Comparison of ENCODE assay signal across 8 mouse cellular contexts in genomic region chr10:5195288-5195687, GRCm38 (mm10).
DNase-seq lines count a peak whose midpoint lies in the region; ATAC-seq and TF ChIP-seq lines count a peak whose summit lies in the region.

No protein-coding gene starts in this region.

- no peaks in the 10 kb centered on the region for H3K9me3 ChIP-seq in midbrain, embryonic 12.5 days
- H3K9me3 ChIP-seq in midbrain, embryonic 10.5 days (replicated peaks), result no peaks in the 10 kb centered on the region
- H3K9me3 ChIP-seq in intestine, postnatal 0 days (ENCODE audit: control insufficient read depth), result no peaks in the 10 kb centered on the region

- 72% methylated on average over 5 of the region's 5 CpGs for WGBS in midbrain, embryonic 12.5 days
- WGBS in midbrain, embryonic 10.5 days, result 75% methylated on average over 5 of the region's 5 CpGs
- WGBS in intestine, postnatal 0 days, result 49% methylated on average over 5 of the region's 5 CpGs

- no peaks in the 10 kb centered on the region for H3K36me3 ChIP-seq in midbrain, embryonic 12.5 days
- H3K36me3 ChIP-seq in midbrain, embryonic 10.5 days, result no peaks in the 10 kb centered on the region
- H3K36me3 ChIP-seq in intestine, postnatal 0 days (ENCODE audit: control insufficient read depth, insufficient read depth), result peaks cover 7% of the 10 kb centered on the region

- peak overlapping the region; percentile 65; the same call in 1 of the 2 replicates for H3K4me2 ChIP-seq in midbrain, embryonic 12.5 days (replicated peaks)
- H3K4me2 ChIP-seq in intestine, postnatal 0 days (replicated peaks; ENCODE audit: low read depth), result no peak overlapping the region

- no peak for ATAC-seq in midbrain, embryonic 12.5 days (ENCODE audit: low FRiP score, low read depth)
- 0 out of 2 replicates have a peak, but pooled peaks have one; percentile 39 for ATAC-seq in intestine, postnatal 0 days

- H3K4me1 ChIP-seq in midbrain, embryonic 12.5 days, result peaks cover 7% of the 10 kb centered on the region; the same call in 1 of the 2 replicates
- H3K4me1 ChIP-seq in midbrain, embryonic 10.5 days, result peaks cover 8% of the 10 kb centered on the region
- H3K4me1 ChIP-seq in intestine, postnatal 0 days (replicated peaks; ENCODE audit: control insufficient read depth, insufficient read depth, low read length), result no peaks in the 10 kb centered on the region; the same call in 1 of the 2 replicates

- no peak overlapping the region for H3K9ac ChIP-seq in midbrain, embryonic 12.5 days (replicated peaks)
- no peak overlapping the region for H3K9ac ChIP-seq in intestine, postnatal 0 days (ENCODE audit: low read depth, low read length)

- TF ChIP-seq CTCF in intestine, postnatal 0 days (IDR thresholded peaks at IDR 0.05; ENCODE audit: low read depth), result no peak

- H3K27ac ChIP-seq in midbrain, embryonic 12.5 days (replicated peaks), result no peak overlapping the region
- H3K27ac ChIP-seq in midbrain, embryonic 10.5 days (replicated peaks), result no peak overlapping the region
- H3K27ac ChIP-seq in intestine, postnatal 0 days (ENCODE audit: low read depth, low read length), result no peak overlapping the region

- no peak overlapping the region for H3K4me3 ChIP-seq in midbrain, embryonic 12.5 days
- H3K4me3 ChIP-seq in midbrain, embryonic 10.5 days, result no peak overlapping the region
- H3K4me3 ChIP-seq in intestine, postnatal 0 days (ENCODE audit: low read depth, low read length), result no peak overlapping the region

- DNase-seq in heart, adult 11 months, result peak; percentile 2
- DNase-seq in heart, adult 9 months (ENCODE audit: low spot score in 2 of 2), result no peak
- no peak for DNase-seq in midbrain, embryonic 10.5 days (ENCODE audit: low spot score)
- DNase-seq in B cell, adult 2 months, result no peak
- no peak for DNase-seq in testis, postnatal 10 days (ENCODE audit: low spot score)
- no peak for DNase-seq in urinary bladder, postnatal 25 days (ENCODE audit: low spot score)

- H3K27me3 ChIP-seq in midbrain, embryonic 12.5 days, result no peaks in the 10 kb centered on the region
- no peaks in the 10 kb centered on the region for H3K27me3 ChIP-seq in midbrain, embryonic 10.5 days (ENCODE audit: low read depth, poor library complexity, severe bottlenecking)
- H3K27me3 ChIP-seq in intestine, postnatal 0 days (replicated peaks; ENCODE audit: control insufficient read depth, insufficient read depth, low read length), result no peaks in the 10 kb centered on the region
